Mouse (Mus musculus): Measurements from ENCODE around the gene Retreg3.
"Not testable (repeated sequence)": the region's sequence is repeated elsewhere in the genome, so short reads cannot be mapped to it uniquely, and the experiment has no call there.

The Retreg3 gene

DNA sequence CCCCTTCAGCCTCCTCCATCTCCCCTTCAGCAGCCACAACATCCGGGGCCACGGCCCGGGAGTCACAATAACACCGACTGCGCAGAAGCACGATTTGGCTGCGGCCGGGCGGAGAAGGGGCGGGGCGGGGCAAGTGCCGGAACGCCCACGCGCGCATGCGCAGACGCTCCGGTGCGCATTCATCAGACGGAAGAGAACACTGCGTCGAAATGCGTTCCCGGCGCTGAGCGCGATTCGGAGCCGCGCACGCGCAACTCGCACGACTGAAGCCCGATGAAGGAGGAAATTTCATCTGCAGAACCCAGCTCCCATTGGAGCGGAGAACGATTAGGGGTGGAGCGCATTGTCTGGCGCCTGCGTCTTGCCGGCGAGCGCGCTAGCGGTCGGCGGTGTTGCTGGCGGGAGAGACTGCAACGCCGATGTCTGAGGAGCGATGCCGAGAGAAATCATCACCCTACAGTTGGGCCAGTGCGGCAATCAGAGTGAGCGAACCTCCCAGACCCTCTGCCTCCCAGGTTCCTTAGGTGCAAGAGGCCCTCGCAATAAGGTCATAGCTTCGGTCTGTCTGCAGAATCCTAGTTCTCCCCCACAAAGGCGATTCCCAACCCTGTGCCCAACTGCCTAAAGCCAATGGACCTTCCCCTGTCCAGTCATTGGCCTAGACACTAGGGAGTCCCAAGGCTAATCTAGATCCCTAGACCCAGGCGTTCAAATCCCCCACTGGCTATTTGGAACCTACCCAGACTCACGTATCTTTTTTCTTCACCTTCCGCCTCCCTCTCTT lies at the start of gene Retreg3, which contains the start of gene Tubg1:
Retreg3 (minus strand) TSS at position 133 of the 784 bp plus-strand sequence.
Tubg1 (plus strand) TSS at position 178 of the 784 bp plus-strand sequence.
- DNase-seq (ENCODE audit: low read depth, low spot score), result peak; percentile 100

DNA sequence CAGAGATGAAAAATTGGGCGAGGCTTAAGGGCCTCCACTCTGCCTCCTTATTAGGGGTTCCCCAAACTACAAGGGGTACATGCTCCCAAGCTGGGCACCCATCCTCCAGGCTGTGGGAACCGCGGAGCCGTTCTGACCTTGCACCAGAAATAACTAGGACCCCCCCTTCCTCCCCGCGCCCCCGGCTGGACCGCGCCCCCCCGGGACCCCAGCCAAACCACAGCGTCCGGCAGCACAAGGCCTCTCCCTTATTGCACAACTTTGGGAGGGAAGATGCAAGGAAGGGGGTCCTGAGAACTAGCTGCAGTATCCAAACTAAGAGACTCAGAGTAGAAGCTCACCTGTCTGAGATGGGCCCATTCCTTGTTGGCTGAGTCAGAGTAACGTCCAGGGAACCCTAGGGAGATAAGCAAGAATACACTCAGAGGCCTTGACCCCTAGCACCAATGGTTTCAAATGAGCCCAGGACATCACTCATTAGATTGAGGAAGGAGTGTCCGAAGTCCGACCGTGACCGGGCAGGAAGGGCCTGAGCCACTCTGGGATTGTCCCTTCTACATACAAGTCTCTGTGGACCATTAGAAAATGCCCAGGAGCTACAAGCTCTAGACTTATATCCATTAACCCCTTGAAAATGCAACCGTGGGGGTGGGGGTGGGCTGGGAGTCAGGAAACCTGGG lies 48.7 kb upstream of the Retreg3 start:
- no peak for DNase-seq (ENCODE audit: low read depth, low spot score)

DNA sequence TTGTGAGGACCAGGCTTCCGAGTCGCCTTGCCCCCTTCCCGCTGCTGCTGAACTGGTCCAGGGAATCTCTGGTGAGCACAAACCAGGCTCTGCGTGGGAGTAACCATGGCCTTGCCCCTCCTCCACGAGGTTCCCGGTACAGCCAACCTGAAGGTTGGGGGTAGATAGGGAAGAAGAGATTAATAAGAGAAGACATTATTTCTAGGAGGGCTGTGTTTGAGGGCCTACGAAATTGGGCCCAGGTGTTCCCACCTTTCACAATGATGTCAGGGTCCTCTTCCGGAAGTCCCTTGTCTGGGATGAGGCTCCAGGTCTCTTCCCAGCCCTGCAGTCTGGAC lies 48.2 kb upstream of the Retreg3 start:
- no peak for DNase-seq (ENCODE audit: low read depth, low spot score)

DNA sequence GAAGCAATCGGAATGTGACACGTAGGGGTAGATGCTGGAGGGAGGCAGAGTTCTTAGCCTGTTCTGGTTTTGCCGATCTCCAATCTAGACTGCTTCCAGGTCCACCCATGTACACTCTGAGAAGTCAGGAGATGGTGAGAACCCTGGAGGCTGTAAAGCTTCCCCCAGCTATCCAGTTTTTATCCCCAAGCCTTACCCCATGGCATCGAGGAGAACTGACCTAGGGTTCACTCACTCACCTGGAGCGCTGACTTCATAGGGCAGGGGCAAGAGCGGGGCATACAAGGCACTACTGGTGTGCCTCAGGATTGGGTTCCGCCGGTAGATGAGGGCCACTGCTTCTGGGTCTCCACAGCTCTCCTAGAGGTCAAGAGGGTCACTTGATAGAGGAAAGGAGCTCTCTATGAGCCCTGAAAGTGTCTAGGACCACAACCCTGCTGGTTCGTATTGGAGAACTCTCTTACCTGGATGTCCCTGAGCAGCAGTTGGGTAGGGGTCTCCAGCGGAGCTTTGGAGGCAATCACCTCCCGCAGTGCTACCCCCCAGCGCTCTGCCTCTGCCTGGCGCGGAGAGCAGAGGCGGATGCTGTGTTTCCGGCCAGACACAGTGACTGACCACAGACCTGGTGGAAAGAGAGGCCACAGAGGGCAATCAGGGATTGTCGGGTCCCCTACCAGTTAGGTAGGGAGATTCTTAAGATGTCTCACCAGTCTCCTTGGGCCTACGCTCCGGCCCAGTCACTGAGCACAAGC lies 47.7 kb upstream of the Retreg3 start:
- DNase-seq (ENCODE audit: low read depth, low spot score), result no peak

DNA sequence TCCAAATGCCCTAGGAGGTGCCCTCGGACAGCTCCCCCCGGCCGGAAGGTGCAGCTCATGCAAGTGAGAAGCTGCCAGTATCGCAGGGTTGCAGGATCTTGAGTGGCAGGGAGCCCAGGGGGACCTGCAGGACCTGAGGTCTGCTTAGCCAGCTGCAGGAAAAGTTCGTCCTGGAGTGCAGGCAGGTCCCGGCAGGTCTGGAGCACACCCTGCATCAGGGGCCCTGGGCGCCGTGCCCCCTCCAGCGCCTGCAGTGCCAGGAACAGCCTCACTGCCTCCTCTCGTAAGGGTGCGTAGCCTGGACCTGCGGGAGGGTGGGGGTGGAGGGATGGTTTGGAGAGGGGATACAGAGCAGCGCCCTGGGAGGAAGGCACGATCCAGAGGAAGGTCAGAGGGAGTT lies 46.7 kb upstream of the Retreg3 start:
- no peak for DNase-seq (ENCODE audit: low read depth, low spot score)

DNA sequence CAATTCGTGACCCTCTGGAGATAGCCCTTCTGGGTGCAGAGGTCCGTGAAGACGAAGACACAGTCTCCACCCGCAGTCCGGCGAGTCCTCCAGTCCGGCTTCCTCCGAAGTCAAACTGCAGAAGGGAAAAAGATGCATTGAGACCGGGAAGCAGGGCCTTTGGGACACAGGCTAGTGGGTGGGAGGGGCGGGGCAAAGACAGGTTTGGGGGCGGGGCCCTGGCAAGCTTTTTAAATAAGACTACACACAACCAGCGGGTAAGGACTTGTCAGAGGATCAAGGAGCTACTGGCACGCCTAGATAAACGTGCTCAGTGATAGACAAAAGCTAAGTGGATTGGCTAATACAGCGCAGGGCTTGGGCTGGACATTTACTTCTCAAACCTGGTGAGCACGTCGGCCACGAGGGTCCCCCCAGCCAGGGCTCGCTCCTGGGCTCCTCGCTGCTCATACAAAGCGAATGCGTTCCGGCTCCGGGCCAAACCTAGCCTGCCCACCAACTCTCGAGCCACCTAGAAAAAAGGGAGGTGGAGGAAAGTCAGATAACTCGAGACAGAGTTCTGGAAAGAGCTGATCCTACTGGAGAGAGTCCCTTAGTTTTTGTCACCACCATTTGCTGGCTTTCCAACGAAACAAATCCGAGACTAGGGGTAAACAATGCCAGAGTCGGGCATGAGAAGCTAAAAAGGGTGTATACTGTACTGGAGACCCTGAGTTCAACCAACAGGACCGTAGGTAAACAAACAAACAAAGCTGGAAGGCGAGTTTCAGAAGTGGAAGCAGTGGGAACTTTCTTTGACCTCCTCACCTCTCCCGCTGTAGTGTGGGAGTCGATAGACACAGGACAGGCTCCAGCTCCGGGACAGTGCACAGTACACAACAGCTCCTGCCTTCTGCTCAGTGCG lies 45.2 kb upstream of the Retreg3 start:
- DNase-seq (ENCODE audit: low read depth, low spot score), result peak; percentile 29

DNA sequence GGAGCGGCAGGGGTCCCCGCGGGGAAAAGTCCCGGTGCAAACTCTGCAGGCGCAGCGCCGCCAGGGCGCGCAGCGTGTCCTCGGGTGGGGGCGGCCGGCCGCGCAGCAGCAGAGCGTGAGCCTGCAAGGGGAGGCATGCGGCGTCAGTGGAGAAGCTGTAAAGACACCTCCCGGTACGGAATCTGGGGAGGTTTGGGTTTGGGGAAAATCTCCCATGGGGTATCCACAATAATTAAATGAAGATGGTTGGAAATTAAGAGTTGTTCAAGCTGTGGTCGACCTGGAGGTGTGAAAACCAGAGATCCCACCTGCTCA lies 44.6 kb upstream of the Retreg3 start:
- DNase-seq (ENCODE audit: low read depth, low spot score), result peak; percentile 37

DNA sequence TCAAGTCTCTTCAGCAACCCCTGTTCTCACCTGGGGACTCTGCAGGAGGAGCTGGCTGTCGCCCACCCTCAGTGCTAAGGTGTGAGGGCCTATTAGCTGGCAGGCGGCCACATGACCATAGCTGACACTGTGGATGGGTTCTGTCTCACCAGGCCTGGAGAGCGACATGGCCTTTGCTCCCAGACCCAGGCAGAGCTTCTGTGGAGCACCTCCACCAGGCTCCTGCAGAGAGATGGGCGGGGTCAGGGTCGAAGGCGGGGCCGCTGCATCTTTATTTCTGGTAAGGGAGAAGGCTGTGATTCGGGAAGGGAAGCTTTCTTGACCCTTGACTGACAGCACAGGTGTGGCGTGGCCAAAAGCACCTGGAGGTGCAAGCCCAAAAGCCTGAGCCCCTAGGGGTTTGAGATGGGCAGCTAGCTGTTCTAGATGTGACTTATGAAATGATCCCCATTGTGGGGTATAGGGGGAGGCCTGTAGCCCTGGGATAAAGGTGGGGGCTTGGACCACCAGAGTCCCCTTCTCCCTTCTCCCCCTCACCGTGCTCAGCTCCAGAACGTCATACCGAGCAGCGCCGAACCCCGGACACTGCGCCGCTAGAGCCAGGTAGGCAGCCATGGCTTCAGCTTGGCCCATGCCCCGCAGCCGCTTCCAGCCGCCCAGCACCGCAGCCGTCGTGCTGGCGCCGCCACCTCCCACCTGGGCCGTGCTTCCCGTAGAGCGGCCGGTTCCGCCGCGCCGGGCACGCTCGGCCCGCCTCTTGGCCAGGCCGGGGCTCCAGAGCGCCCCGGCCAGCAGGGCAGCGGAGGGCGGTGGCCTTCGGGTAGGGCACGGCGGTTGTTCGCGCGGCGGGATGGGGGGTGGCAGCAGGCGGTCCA lies 44.0 kb upstream of the Retreg3 start:
- DNase-seq (ENCODE audit: low read depth, low spot score), result no peak

DNA sequence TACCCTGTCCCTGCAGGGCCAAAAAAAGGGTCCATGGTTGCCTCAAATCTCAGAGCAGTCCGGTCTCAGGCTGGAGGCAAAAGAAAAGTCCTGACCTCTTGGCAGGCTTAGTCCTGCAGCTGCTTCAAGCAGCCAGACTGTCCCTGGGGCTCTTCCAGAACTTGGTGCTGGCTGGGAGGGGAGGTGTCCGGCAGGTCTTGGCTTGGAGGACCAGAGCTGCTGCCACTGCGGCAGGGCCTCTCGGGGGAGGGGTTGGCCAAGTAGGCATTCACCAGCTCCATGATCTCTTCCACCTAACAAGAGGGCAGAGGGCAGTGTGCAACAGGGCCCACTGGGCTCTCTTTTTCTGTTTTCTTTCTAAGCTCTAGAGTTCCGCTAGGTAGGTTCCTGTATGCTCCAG lies 43.1 kb upstream of the Retreg3 start:
- no peak for DNase-seq (ENCODE audit: low read depth, low spot score)

DNA sequence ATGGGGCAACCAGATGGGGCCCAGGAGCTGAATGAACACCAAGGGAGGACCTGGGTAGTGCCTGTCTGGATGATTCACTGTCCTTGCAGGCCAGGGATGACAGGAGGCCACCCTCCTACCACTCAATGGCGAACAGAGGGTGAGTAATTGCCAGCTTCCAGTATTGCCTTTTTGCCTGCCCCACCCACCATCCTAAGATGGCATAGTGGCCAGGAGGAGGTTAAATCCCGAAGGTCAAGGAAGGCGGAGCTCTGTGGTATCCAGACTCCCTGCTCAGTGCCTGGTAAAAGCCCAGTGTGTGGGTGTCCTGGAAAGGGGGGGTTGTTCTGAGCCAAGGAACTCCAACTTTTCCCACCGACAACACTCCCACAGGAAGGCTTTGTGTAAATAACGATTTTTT lies 42.6 kb upstream of the Retreg3 start:
- DNase-seq (ENCODE audit: low read depth, low spot score), result no peak

DNA sequence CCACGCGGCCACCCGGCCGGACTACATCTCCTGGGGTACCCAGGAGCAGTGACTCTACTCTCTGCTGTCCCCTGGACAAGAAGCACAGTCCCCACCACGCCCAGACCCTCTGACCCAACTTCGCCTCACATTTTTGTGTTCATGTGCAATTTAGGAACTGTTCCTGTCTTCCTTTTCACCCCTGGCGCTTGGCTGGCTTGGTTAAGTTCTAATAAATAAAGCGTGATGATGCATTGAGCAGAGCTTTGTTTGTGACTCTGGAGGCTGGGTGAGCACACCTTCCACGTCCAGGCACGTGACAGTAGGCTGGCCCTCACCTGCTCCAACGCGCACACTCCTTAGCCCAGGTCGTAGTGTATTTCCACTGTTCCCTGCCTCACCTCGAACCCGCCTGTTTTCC lies 41.9 kb upstream of the Retreg3 start:
- no peak for DNase-seq (ENCODE audit: low read depth, low spot score)

DNA sequence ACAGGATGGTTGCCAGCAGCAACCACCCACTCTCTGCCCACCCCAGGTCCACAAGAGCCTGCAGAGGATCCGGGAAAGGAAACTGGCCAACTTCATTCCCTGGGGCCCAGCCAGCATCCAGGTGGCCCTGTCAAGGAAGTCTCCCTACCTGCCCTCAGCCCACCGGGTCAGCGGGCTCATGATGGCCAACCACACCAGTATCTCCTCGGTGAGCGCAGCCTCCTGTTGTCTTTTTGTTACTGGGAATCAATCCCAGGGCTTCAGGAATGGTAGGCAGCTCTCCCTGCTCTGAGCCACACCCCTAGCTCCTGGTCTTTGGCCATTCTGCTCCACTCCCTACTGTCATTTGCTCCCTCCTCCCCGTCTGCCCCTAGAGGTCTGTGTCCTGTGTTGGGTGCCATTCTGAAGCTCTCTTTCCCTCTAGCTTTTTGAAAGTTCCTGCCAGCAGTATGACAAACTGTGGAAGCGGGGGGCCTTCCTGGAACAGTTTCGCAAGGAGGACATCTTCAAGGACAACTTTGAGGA lies 41.4 kb upstream of the Retreg3 start:
- not testable (repeated sequence) for DNase-seq (ENCODE audit: low read depth, low spot score)

DNA sequence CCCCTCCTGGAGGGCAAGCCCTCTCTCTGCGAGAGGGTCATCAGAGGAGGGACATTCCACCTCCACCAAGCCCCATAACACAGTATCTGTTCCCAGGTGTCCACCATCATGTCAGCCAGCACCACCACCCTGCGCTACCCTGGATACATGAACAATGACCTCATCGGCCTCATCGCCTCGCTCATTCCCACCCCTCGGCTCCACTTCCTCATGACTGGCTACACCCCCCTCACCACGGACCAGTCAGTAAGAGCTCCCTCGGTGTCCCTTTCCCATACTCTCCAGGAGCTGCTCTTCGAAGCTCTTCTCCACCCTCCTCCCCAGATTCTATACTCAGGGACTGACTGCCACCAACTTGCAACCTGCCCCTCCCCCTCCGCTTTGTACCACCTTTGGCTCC lies 40.5 kb upstream of the Retreg3 start:
- DNase-seq (ENCODE audit: low read depth, low spot score), result not testable (repeated sequence)

DNA sequence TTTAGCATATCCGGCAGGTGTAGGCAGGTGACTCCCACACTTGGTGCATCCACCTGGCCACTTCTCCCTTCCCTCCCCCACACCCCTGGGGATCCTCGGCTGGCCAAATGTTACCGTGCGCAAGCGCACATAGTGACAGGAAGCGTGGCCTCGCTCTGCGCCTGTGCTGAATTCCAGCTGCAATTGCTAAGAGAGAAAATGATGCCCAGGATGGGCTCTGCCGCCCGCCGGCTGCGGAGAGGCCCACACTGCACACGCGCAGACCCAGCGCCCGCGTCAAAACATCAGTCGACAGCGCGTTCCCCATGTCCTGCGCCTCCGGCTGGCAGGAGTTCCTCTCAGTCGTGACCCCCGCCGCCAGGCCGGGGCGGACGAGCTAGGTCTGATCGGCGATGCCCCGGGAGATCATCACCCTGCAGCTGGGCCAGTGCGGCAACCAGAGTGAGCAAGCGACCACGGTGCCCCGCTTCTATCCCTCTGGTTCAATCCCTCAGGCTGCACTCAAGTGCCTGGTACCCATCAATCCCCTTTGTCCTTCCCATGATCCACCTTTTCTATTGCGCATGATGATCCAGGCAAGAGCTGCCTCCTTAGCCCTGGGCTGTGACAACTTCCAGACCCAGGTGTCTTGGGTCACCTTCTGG lies 36.2 kb upstream of the Retreg3 start, which contains the start of gene Tubg2:
Tubg2 (plus strand) TSS at position 180 of the 644 bp plus-strand sequence.
- DNase-seq (ENCODE audit: low read depth, low spot score), result peak; percentile 62

DNA sequence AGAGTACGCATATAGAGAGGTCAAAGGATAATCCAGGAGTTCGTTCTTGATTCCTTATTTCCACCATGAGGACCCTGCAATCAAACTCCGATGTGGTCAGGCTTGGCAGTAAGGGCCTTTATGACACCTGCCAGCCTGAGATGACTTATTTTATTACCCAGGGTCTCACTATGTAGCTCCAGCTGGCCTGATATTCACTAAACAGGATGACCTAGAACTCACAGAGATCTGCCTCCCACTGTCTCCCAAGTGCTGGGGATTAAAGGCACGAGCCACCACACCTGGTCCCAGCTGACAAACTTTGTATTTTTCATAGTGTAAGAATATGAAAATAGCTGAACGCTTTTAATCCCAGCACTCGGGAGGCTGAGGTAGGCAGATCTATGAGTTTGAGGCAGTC lies 35.5 kb upstream of the Retreg3 start:
- no peak for DNase-seq (ENCODE audit: low read depth, low spot score)

DNA sequence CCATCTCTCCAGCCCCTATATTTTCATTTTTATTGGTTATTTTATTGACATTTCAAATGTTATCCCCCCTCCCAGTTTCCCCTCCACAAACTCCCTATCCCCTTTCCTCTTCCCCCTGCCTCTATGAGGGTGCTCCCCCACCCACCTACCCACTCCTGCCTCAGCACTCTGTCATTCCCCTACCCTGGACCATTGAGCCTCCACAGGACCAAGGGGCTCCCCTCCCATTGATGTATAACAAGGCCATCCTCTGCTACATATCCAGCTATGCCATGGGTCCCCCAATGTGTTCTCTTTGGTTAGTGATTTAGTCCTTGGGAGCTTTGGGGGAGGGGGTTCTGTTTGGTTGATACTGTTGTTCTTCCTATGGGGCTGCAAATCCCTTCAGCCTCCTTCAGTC lies 35.0 kb upstream of the Retreg3 start:
- no peak for DNase-seq (ENCODE audit: low read depth, low spot score)

DNA sequence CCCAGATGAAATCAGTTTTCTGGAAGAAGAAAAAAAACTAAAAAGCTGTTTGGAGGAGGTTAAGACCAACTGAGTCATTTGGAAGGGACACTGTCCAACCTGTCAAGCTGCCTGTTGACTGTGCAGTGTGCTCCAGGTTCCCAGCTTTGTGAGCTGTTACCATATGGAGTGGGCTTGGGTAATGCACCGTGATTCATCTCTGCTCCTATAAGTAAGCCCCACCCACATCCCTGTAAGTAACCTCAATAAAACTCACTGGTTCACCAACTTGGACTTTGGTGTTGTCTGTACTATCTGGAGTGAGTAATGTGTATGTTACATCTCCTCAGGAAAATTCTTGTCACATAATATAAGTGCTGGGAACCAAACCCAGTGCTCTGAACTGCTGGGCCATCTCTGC lies 33.1 kb upstream of the Retreg3 start:
- no peak for DNase-seq (ENCODE audit: low read depth, low spot score)

DNA sequence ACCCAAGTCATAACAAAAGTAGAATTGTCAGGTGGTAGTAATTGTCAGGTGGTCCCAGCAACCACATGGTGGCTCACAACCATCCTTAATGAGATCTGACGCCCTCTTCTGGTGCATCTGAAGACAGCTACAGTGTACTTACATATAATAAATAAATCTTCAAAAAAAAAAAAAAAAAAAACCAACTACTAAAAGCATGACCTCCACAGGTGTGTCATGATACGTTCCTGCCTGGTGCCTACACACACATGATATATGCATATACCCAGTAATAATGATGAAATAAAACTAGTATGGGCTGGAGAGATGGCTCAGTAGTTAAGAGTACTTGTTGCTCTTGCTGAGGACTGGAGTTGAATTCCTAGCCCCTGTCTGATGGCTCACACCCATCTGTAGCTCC lies 31.4 kb upstream of the Retreg3 start:
- no peak for DNase-seq (ENCODE audit: low read depth, low spot score)

DNA sequence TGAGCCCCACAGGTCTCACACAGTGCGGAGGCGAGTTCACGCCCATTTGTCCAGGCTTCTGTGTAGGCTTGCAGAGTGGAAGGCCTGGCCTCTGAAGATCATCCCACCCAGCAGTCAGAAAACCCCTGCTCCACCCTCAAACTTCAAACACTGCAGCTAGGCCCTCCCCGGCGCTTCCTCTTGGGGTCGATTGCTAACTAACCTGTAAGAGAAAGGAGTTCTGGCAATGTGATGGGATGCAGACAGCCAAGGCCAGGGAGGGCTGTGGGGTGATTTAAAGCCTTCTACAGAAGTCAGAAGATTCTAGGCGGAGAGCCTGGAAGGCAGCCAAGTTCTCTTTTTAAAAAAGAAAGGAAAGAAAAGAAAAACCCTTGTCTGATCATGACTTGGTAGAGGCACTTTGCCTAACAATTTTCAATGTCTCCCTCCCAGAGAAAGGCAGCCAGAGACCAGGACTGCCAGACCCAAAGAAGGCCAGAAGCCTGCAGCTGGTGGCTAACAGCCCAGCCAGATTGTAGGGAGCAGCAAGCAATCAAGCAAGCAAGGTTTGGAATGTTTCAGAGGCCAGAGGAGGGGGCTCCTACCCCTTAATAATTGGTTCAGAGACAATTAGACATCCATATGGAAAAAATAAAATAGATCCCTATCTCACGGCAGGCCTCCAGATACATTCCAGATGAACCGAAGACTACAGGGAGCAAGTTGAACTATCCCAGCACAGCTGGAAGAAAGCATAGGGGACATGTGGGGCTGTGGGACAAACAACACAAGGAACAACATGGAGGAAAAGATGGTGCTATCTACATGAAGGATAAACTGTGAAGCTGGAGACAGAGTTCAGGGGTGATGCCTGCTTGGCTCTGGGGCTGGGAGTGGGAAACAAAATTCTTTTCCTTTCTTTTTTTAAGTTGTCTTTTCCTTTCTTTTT lies 29.7 kb upstream of the Retreg3 start:
- no peak for DNase-seq (ENCODE audit: low read depth, low spot score)
